Mouse (Mus musculus): Measurements from ENCODE around the gene Mib2.
"Not testable (repeated sequence)": the region's sequence is repeated elsewhere in the genome, so short reads cannot be mapped to it uniquely, and the experiment has no call there.

Gene Mib2

GRCm38 (mm10) chr4:155669598-155670075 is 639 bp upstream of the Mib2 start:
- DNase-seq: no peak

- DNase-seq: no peak
These were observed 2.1 kb downstream of the Mib2 start for GRCm38 (mm10) chr4:155666903-155667302.

- DNase-seq: no peak
These were observed 8.4 kb downstream of the Mib2 start for GRCm38 (mm10) chr4:155660641-155661040.

- no peak for DNase-seq
These were observed 10.0 kb downstream of the Mib2 start for GRCm38 (mm10) chr4:155658961-155659360.

- DNase-seq: no peak
These were observed 12.7 kb downstream of the Mib2 start for GRCm38 (mm10) chr4:155656214-155656751.

- DNase-seq: peak; percentile 62
These were observed 14.3 kb downstream of the Mib2 start for GRCm38 (mm10) chr4:155654456-155655298.

- no peak for DNase-seq
These were observed 14.9 kb downstream of the Mib2 start for GRCm38 (mm10) chr4:155654183-155654455.

GRCm38 (mm10) chr4:155653451-155654182 is 15.4 kb downstream of the Mib2 start:
- DNase-seq: peak; percentile 28

GRCm38 (mm10) chr4:155653086-155653450 is 15.9 kb downstream of the Mib2 start, which contains the start of gene Mmp23:
TSS of gene Mmp23 (minus strand) at chr4:155653384.
- peak; percentile 43 for DNase-seq

- DNase-seq: no peak
These were observed 16.5 kb downstream of the Mib2 start for GRCm38 (mm10) chr4:155652283-155653085.

- DNase-seq: peak; percentile 37
These were observed 17.3 kb downstream of the Mib2 start for GRCm38 (mm10) chr4:155651553-155652269.

- DNase-seq: no peak
These were observed 19.6 kb downstream of the Mib2 start for GRCm38 (mm10) chr4:155649355-155649754.

- no peak for DNase-seq
These were observed 23.3 kb downstream of the Mib2 start for GRCm38 (mm10) chr4:155645721-155646120.

GRCm38 (mm10) chr4:155645308-155645707 is 23.7 kb downstream of the Mib2 start, which contains the start of gene Gm10563:
TSS of gene Gm10563 (minus strand) at chr4:155645408.
- DNase-seq: not testable (repeated sequence)

- no peak for DNase-seq
These were observed 25.5 kb downstream of the Mib2 start for GRCm38 (mm10) chr4:155643531-155643930.

GRCm38 (mm10) chr4:155635766-155636499 is 33.1 kb downstream of the Mib2 start:
- no peak for DNase-seq

GRCm38 (mm10) chr4:155630267-155630666 is 38.7 kb downstream of the Mib2 start:
- no peak for DNase-seq

GRCm38 (mm10) chr4:155624338-155625291 is 44.4 kb downstream of the Mib2 start, which contains the start of gene Cdk11b:
TSS of gene Cdk11b (plus strand) at chr4:155624854.
- peak; percentile 96 for DNase-seq

GRCm38 (mm10) chr4:155618321-155618720 is 50.7 kb downstream of the Mib2 start:
- DNase-seq: no peak

GRCm38 (mm10) chr4:155613264-155613663 is 55.7 kb downstream of the Mib2 start:
- DNase-seq: no peak
